Mouse (Mus musculus) embryonic facial prominence, embryonic 11.5 days (tissue): Measurements from ENCODE around the gene Tom1l1. TPM values are rescaled to one million over a fixed set of nuclear protein-coding genes. Genes with fewer than 3 reads are reported as not detected.

ENCODE experiments used
- ATAC-seq: fragments of 200-750 bp; cut with Nextera tagmentation; replicated peaks from 2 replicates; pipeline ENCODE4 v1.8.0; 2017; ENCODE audit warnings: low read depth; ENCODE audit not compliant: insufficient number of reproducible peaks, low FRiP score, low TSS enrichment
- DNase-seq: peaks from one replicate; pipeline ENCODE4 v3.0.0-alpha.2; 2015; ENCODE audit warnings: low spot score
- H3K27ac ChIP-seq: fragments of 300-500 bp; sonication (generic); replicated peaks from 2 replicates; pipeline ENCODE4 v1.5.1; 2014; ENCODE audit warnings: mild to moderate bottlenecking, low read depth, low read length, control low read depth
- H3K27me3 ChIP-seq: fragments of 300-500 bp; sonication (generic); 2 replicates; pipeline ENCODE4 v1.6.1; 2014; ENCODE audit warnings: mild to moderate bottlenecking, low read length, moderate library complexity, mixed read lengths; ENCODE audit not compliant: control insufficient read depth, insufficient read depth
- H3K36me3 ChIP-seq: fragments of 300-500 bp; sonication (generic); replicated peaks from 2 replicates; pipeline ENCODE4 v1.6.1; 2014; ENCODE audit warnings: low read depth, mild to moderate bottlenecking, low read length, moderate library complexity, mixed read lengths; ENCODE audit not compliant: control insufficient read depth, insufficient read depth
- H3K4me1 ChIP-seq: fragments of 300-500 bp; sonication (generic); 2 replicates; pipeline ENCODE4 v1.6.1; 2014; ENCODE audit warnings: low read length, mixed read lengths; ENCODE audit not compliant: control insufficient read depth, insufficient read depth
- H3K4me2 ChIP-seq: fragments of 300-500 bp; sonication (generic); 2 replicates; pipeline ENCODE4 v1.6.1; 2014; ENCODE audit warnings: low read depth, mild to moderate bottlenecking, control low read depth, low read length, moderate library complexity
- H3K4me3 ChIP-seq: fragments of 300-500 bp; sonication (generic); 2 replicates; pipeline ENCODE4 v1.5.1; 2014; ENCODE audit warnings: low read depth, low read length, control low read depth
- H3K9ac ChIP-seq: fragments of 300-500 bp; sonication (generic); replicated peaks from 2 replicates; pipeline ENCODE4 v1.6.1; 2014; ENCODE audit warnings: mild to moderate bottlenecking, control low read depth, low read length
- H3K9me3 ChIP-seq: fragments of 300-500 bp; sonication (generic); replicated peaks from 2 replicates; pipeline ENCODE4 v1.6.1; 2016; ENCODE audit warnings: mild to moderate bottlenecking, low read length, inconsistent platforms, mixed read lengths; ENCODE audit not compliant: control insufficient read depth
- WGBS: fragments of 180-500 bp; shearing (Covaris S2); extraction: QIAGEN DNeasy Blood & Tissue Kit; methylation state at CpG from one replicate; pipeline ENCODE4 v1.1.7; 2014; 5-methylcytosine and 5-hydroxymethylcytosine counted together
- polyA plus RNA-seq: library from polyadenylated mRNA; unstranded; fragments of >200 nt; fragmentation: Nextera tagmentation; extraction: Ambion mirVana; gene quantifications from 2 replicates; pipeline ENCODE4 v1.2.1, GENCODE M21; 2014

Tom1l1 gene
- polyA plus RNA-seq, 1 experiment from 2014 or later: 20.6 TPM

DNA sequence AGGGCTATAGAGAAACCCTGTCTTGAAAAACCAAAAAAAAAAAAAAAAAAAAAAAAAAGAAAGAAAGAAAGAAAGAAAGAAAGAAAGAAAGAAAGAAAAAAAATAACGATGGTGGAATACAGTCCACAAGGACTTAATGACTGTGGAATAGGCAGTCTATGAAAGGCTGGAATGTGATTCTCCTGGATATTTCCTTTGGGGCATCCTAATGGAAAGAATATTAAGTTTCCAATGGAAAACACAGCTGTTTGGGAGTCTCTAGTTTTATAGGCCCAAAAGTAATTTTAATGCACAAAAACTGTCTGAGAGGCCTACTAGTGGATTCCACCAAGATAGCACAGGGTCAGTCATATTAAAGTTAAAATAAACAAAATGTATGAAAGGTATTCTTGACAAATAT is 92.3 kb downstream of the Tom1l1 start:
- H3K36me3 ChIP-seq: no peaks in the 10 kb centered on the region
- ATAC-seq: no peak

More for the DNA sequence above, 92.3 kb downstream of the Tom1l1 start:
- Histone ChIP-seq H3K27me3 (no peaks in the 10 kb centered on the region), H3K27ac (no peak overlapping the region), H3K4me3 (no peak overlapping the region), H3K9ac (no peak overlapping the region), H3K4me1 (no peaks in the 10 kb centered on the region), H3K9me3 (no peaks in the 10 kb centered on the region), H3K4me2 (no peak overlapping the region)
- WGBS: 86% methylated on average over 1 of the region's 1 CpGs
- no peak for DNase-seq

Other genes starting within 250 kb of the Tom1l1 start
- 35.1 and 38.2 TPM in 2 replicates for gene Stxbp4, start 50.3 kb downstream of the Tom1l1 start, polyA plus RNA-seq
- gene Cox11, start 50.2 kb downstream of the Tom1l1 start, polyA plus RNA-seq: 28.6 and 30.5 TPM in 2 replicates